Mouse (Mus musculus) hindbrain, embryonic 10.5 days (tissue): ENCODE measurements around the gene Zmiz1. TPM values are rescaled to one million over a fixed set of nuclear protein-coding genes. Genes with fewer than 3 reads are reported as not detected.
A peak's percentile ranks its signal among the peaks of the same experiment; 100 is the strongest.

Experiments used
- DNase-seq: peaks from one replicate; pipeline ENCODE4 v3.0.0-alpha.2; 2017; ENCODE audit warnings: low spot score
- H3K27ac ChIP-seq: fragments of 300-500 bp; sonication (generic); 2 replicates; pipeline ENCODE4 v1.5.1; 2016; ENCODE audit warnings: mild to moderate bottlenecking, moderate library complexity
- H3K27me3 ChIP-seq: fragments of 300-500 bp; sonication (generic); 2 replicates; pipeline ENCODE4 v1.6.1; 2016; ENCODE audit warnings: mild to moderate bottlenecking; ENCODE audit not compliant: poor library complexity, insufficient read depth, severe bottlenecking
- H3K36me3 ChIP-seq: fragments of 300-500 bp; sonication (generic); 2 replicates; pipeline ENCODE4 v1.6.1; 2016; ENCODE audit warnings: mild to moderate bottlenecking, moderate library complexity
- H3K4me1 ChIP-seq: fragments of 300-500 bp; sonication (generic); replicated peaks from 2 replicates; pipeline ENCODE4 v1.6.1; 2016; ENCODE audit warnings: mild to moderate bottlenecking
- H3K4me3 ChIP-seq: fragments of 300-500 bp; sonication (generic); 2 replicates; pipeline ENCODE4 v1.5.1; 2016; ENCODE audit warnings: mild to moderate bottlenecking, moderate library complexity
- H3K9me3 ChIP-seq: fragments of 300-500 bp; sonication (generic); 2 replicates; pipeline ENCODE4 v1.6.1; 2016; ENCODE audit warnings: mild to moderate bottlenecking, moderate library complexity
- WGBS: fragments of 180-500 bp; shearing (Covaris S2); methylation state at CpG from one replicate; pipeline ENCODE4 v1.1.7; 2016; 5-methylcytosine and 5-hydroxymethylcytosine counted together
- polyA plus RNA-seq: library from polyadenylated mRNA; unstranded; fragments of >200 nt; fragmentation: Nextera tagmentation; extraction: Ambion mirVana; gene quantifications from 2 replicates; pipeline ENCODE4 v1.2.1, GENCODE M21; 2016

Gene Zmiz1
- polyA plus RNA-seq, 1 experiment from 2014 or later, result 60.1 TPM

DNA sequence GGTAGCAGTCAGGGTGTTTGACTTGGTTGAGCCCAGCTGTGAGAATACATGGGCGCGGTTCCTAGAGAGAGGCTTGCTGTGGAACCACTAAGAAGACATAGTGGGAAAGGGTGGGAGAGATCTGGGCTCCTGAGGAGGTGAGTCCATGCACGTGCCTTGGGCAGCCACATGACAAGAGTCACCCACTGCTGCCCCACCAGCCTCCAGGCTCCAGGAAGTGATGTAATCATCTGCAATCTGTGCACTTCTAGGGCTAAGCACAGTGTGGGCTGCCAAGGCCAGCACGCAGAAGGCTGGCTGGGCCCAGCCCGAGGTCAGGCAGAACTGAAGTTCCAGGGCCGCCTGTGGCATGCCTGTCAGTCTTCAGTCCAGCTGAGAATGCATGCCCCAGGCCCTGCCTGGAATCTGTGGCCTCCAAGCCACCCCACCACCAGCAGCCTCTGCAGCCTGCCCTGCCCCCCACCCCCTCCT is 46.3 kb downstream of the Zmiz1 start:
- Histone ChIP-seq H3K4me1 (peaks cover 69% of the 10 kb centered on the region), H3K9me3 (no peaks in the 10 kb centered on the region), H3K36me3 (peaks cover 84% of the 10 kb centered on the region), H3K27me3 (no peaks in the 10 kb centered on the region), H3K27ac (no peak overlapping the region), H3K4me3 (no peak overlapping the region)
- 58% methylated on average over 6 of the region's 6 CpGs for WGBS
- DNase-seq, result no peak

DNA sequence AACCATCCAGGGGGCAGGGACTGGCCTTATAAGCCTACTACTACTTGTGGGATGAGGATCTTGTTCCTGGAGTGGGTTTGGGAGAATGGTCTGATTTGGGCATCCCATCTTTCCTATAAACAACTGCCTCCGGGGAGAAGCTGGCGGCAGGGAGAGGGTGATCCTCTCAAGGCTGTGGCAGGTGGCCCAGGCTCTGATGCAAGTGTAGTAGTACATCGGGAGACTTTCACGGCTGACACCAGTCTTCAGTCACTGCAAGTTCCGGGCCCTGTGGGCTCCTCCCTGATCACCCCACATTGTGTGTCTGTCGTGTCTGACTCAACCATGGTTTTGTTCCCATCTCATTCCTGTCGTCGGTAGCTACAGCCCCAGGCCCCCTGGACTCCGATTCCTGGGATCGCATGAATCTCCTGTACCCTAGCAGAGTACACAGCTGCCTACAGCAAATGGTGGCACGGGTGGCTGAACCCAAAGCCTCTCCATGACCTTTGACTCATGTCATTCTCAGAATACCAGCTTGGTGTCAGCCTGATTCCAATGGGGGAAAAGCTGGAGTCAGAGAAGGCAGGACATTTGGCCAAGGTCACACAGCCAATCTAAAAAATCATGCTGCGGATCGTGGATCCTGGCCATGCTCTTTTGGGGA is 49.2 kb downstream of the Zmiz1 start:
- Histone ChIP-seq H3K9me3 (no peaks in the 10 kb centered on the region), H3K4me1 (peaks cover 85% of the 10 kb centered on the region), H3K4me3 (no peak overlapping the region), H3K36me3 (peaks cover 77% of the 10 kb centered on the region), H3K27me3 (no peaks in the 10 kb centered on the region), H3K27ac (no peak overlapping the region)
- 73% methylated on average over 13 of the region's 13 CpGs for WGBS
- no peak for DNase-seq

DNA sequence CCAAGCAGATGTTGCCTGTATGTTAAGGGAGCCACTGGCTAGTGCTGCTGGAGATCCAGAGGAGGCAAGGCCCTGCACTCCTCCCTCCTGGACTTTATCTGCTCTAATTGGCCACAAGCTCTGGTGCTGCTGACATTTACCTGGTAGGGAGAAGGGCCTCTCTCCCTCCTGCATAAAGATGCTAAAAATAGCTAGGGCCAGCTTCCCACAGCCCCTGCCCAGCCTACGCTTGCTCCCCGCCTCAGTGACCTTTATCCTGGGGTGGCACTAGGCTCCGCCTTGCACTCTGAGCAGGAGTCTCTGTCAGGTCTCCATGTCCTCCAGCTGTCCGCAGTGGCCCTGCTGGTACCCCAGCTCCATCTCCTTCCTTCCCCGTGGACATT is 49.8 kb downstream of the Zmiz1 start:
- Histone ChIP-seq H3K27me3 (no peaks in the 10 kb centered on the region), H3K27ac (no peak overlapping the region), H3K4me3 (no peak overlapping the region), H3K9me3 (no peaks in the 10 kb centered on the region), H3K36me3 (peaks cover 75% of the 10 kb centered on the region), H3K4me1 (peaks cover 89% of the 10 kb centered on the region)
- 90% methylated on average over 5 of the region's 5 CpGs for WGBS
- DNase-seq, result no peak

DNA sequence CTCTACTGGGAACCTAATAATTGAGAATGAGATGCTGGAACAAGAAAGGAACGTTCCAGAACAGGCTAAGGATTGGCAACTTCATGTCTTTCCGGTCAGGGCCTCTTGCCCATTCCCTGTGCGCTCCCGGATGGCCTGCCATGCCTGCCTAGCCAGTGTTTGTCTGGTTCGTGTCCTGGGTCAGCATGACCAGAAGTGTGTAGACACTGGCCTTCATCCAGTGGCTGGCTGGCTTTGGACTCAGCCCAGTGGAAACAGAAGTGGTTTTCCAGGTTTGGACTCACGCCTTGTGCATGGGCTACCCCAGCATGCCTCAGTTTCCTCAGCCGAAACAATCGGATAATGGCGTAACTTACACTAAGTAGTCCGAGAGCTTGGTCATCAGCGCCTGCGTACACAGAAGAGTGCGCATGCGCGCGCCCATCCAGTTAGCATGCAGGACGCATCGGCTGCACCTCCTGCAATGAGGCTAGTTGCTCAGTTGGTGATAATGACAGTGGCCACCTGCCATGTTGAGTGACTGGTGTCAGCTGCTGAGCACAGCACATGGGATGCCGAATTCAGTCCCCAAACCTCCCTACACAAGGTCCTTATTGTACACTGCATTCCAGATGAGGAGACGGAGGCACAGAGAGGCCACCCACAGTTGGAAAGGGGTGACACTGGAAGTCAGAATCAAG is 50.6 kb downstream of the Zmiz1 start:
- Histone ChIP-seq H3K27me3 (no peaks in the 10 kb centered on the region), H3K4me3 (no peak overlapping the region), H3K27ac (peak overlapping the region; percentile 19; the same call in 1 of the 2 replicates), H3K9me3 (no peaks in the 10 kb centered on the region), H3K36me3 (peaks cover 73% of the 10 kb centered on the region), H3K4me1 (peaks cover 90% of the 10 kb centered on the region)
- 91% methylated on average over 20 of the region's 20 CpGs for WGBS
- DNase-seq, result no peak

DNA sequence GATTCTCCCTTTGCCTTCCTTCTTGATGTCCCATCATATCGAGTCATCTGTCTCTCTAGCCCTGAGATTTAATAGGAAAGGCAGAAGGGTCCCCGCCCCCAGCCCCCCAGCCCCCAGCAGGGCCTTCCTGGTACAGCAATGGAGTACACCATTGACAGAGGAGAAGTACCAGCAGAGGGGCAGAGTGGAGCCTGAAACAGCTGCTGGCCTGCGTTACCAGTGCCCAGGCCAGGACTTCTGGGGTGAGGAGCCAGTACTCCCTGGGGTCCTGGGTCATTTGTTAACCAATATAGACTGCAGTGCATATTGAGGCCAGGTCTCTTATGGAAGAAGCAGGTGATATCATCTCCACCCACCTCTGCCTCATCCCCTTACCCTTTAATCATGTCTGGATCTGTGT is 51.4 kb downstream of the Zmiz1 start:
- Histone ChIP-seq H3K36me3 (peaks cover 73% of the 10 kb centered on the region), H3K4me1 (peaks cover 90% of the 10 kb centered on the region), H3K27me3 (no peaks in the 10 kb centered on the region), H3K27ac (peak overlapping the region; percentile 73), H3K9me3 (no peaks in the 10 kb centered on the region), H3K4me3 (no peak overlapping the region)
- WGBS, result 74% methylated on average over 3 of the region's 3 CpGs
- no peak for DNase-seq

DNA sequence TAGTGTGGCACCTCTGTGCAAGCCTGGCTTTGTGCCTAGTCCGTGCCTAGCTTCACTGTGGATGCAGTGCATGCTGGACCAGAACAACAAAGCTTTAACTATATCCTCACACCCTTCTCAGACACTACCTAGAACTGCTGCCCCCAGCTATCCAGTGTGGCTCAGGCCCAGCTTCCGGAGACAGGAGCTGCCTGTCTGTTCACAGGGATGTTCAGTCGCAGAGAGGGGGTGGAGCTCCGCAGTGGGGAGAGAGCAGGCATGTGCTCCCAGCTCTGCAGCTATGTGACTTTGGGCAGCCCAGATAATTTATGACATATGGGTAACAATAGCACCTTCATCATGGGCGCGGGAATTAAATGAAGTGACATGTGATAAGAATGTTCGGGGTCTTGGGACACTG is 52.0 kb downstream of the Zmiz1 start:
- no peak for DNase-seq
- Histone ChIP-seq H3K4me3 (no peak overlapping the region), H3K4me1 (peaks cover 90% of the 10 kb centered on the region), H3K27me3 (no peaks in the 10 kb centered on the region), H3K36me3 (peaks cover 71% of the 10 kb centered on the region), H3K9me3 (no peaks in the 10 kb centered on the region), H3K27ac (peak overlapping the region; percentile 73)
- WGBS, result 70% methylated on average over 7 of the region's 7 CpGs

DNA sequence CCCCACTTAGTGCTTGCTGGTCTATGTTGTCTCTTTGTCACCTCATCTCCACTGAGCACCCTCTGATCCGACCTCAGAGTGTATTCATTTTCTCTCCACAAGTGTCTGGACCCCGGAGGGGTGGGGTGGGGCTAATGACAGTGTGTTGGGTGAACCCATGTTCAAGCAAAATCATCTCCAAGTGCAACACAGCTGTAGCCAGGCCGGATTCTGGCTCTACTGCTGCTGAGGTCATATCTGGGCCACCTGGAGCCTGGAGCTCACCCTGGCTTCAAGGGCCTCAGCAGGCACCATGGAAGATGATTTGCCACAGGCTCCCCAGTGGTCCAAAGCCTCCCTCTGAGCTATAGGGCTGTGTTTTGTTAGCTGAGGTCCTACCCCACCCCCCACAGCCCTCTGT is 52.6 kb downstream of the Zmiz1 start:
- Histone ChIP-seq H3K36me3 (peaks cover 67% of the 10 kb centered on the region), H3K4me1 (peaks cover 92% of the 10 kb centered on the region), H3K4me3 (no peak overlapping the region), H3K27ac (peak overlapping the region; percentile 73), H3K27me3 (no peaks in the 10 kb centered on the region), H3K9me3 (no peaks in the 10 kb centered on the region)
- WGBS, result 50% methylated on average over 3 of the region's 3 CpGs
- no peak for DNase-seq

DNA sequence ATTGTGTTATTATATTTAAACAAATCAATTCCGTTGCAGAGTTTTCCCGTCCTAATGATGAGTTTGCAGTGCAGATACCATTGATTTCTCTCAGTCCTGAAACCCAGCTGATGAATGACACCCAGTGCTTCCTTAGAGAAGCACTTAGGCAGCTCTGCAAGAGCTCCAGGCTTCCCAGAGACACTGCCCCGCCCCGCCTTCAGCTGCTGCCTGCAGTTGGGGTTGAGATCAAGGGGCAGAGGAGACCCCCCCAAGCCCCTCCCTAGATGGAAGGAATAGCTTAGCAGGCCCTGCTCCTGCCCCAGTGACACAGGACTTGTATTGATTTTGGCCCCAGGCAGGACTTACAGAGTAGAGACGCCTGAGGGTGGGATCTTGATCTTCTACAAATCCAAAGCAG is 53.0 kb downstream of the Zmiz1 start:
- Histone ChIP-seq H3K9me3 (no peaks in the 10 kb centered on the region), H3K27ac (peak overlapping the region; percentile 73), H3K27me3 (no peaks in the 10 kb centered on the region), H3K4me1 (peaks cover 94% of the 10 kb centered on the region), H3K4me3 (no peak overlapping the region), H3K36me3 (peaks cover 67% of the 10 kb centered on the region)
- DNase-seq, result no peak
- WGBS, result 24% methylated on average over 5 of the region's 5 CpGs

DNA sequence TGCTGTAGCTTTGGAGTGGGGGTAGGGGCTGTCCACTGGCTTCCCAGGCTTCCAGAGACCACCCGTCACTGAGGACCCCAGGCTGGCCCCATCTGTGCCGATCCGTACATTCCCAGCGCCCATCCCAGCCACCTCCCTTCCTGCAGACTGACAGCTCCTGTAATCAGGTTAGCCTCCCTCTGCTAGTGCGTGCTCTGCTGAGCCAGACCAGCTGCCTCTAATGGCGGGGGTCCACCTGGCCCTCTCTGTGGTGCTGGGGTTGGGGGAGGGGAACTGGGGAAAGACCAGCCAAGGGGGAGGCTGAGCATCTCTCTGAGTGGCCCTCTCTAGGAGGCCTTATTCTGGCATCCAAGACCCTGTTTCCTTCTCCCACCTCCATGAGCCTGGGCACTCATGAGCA is 53.8 kb downstream of the Zmiz1 start:
- Histone ChIP-seq H3K36me3 (peaks cover 67% of the 10 kb centered on the region), H3K4me1 (peaks cover 97% of the 10 kb centered on the region)
- DNase-seq, result no peak

DNA sequence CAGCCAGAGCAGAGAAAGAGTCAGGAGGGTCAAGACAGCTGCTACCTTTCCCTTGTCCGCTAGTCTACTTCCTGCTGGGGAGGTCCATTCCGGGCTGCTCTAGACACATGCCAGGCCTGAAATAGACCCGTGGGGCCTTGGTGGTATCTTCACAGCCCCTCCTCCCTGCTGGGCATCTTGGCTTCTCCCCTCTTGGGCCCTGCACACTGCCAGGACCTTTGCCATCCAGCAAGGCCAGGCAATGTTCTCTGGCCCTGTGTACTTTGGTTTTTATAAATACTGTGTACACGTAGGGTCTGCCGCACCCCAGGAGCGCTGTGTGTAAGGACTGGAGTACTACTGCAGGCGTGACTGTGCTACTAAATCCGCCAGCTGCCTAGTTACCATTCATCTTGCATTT is 54.5 kb downstream of the Zmiz1 start:
- DNase-seq, result no peak
- Histone ChIP-seq H3K27me3 (no peaks in the 10 kb centered on the region), H3K4me3 (no peak overlapping the region), H3K9me3 (no peaks in the 10 kb centered on the region), H3K27ac (peak overlapping the region; percentile 73; the same call in 1 of the 2 replicates), H3K4me1 (peaks cover 96% of the 10 kb centered on the region), H3K36me3 (peaks cover 67% of the 10 kb centered on the region)
- WGBS, result 79% methylated on average over 8 of the region's 8 CpGs

More for the DNA sequence above, 53.8 kb downstream of the Zmiz1 start:
- Histone ChIP-seq H3K4me3 (no peak overlapping the region), H3K27ac (peak overlapping the region; percentile 73), H3K27me3 (no peaks in the 10 kb centered on the region), H3K9me3 (no peaks in the 10 kb centered on the region)
- 39% methylated on average over 6 of the region's 6 CpGs for WGBS

DNA sequence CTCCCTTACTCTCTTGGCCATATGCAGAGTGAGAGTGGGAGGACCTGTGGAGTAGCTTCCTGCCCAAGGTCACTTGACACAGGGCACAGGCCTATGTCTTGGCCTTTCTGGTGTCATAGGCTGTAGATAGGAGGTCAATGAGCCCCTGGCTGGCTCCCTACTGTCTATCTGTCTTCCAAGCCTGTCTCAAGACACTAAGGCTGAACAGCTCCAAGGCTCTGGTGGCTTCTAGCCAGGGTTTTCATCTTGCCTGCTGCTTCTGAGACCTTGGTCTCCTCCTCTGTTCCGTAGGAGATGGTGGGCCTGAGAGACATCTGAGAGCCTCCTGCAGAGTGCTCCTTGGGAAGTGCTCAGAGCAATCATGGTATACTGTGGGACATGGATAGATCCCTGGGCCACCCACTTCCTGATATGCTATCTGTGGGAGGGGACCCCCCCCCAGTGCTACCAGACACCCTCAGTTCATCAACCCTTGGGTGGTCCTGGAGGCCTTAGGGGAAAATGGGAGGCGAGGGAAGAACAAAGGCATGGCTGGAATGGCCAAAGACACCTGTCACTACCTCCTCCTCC is 56.0 kb downstream of the Zmiz1 start:
- Histone ChIP-seq H3K4me1 (peaks cover 96% of the 10 kb centered on the region), H3K27ac (0 out of 2 replicates have a peak overlapping the region, but pooled peaks have one; percentile 37), H3K27me3 (no peaks in the 10 kb centered on the region), H3K36me3 (peaks cover 56% of the 10 kb centered on the region), H3K9me3 (no peaks in the 10 kb centered on the region), H3K4me3 (no peak overlapping the region)
- 88% methylated on average over 2 of the region's 2 CpGs for WGBS
- no peak for DNase-seq

DNA sequence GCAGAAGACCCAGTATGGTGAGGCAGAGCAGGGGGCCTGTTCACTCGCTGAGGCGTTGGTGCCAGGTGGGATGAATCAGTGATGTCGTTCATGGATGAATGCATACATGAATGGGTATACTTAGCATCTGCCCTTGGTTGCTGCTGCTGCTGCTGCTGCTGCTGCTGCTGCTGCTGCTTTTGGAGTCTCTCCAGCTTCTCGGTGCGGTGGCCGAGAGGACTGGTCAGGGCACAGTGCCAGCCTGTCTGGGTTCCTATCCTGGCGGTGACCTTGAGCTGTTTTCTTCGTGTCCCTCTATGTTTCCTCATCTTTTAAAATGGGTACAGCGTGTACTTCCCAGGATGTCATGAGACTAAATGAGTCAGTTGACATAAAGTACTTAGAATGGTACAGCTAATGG is 56.9 kb downstream of the Zmiz1 start:
- H3K36me3 ChIP-seq, result peaks cover 54% of the 10 kb centered on the region
- H3K27ac ChIP-seq, result no peak overlapping the region
- no peaks in the 10 kb centered on the region for H3K27me3 ChIP-seq
- peaks cover 96% of the 10 kb centered on the region for H3K4me1 ChIP-seq
- no peaks in the 10 kb centered on the region for H3K9me3 ChIP-seq
- no peak overlapping the region for H3K4me3 ChIP-seq
- DNase-seq, result no peak
- WGBS, result 90% methylated on average over 9 of the region's 9 CpGs
